Mouse (Mus musculus): ENCODE measurements around the gene Gfpt1. TPM values are rescaled to one million over a fixed set of nuclear protein-coding genes. Genes with fewer than 3 reads are reported as not detected.

Gene Gfpt1
- polyA plus RNA-seq, 1 experiment from 2014 or later: 22.6 TPM

Other genes starting within 250 kb of the Gfpt1 start
- 166 and 167 TPM in 2 replicates for gene Anxa4, start 249.3 kb upstream of the Gfpt1 start, polyA plus RNA-seq (2014; fragmentation: Nextera tagmentation; extraction: Ambion mirVana)
- gene Aak1, start 193.3 kb upstream of the Gfpt1 start, polyA plus RNA-seq (2014; fragmentation: Nextera tagmentation; extraction: Ambion mirVana): 14.0 and 14.7 TPM in 2 replicates
- 94.3 and 97.4 TPM in 2 replicates for gene Nfu1, start 33.6 kb upstream of the Gfpt1 start, polyA plus RNA-seq (2014; fragmentation: Nextera tagmentation; extraction: Ambion mirVana)
- gene D6Ertd527e, start 61.9 kb downstream of the Gfpt1 start, polyA plus RNA-seq (2014; fragmentation: Nextera tagmentation; extraction: Ambion mirVana): 0.36 and 0.61 TPM in 2 replicates

Measured in intestine, embryonic 14.5 days (tissue).